Mouse (Mus musculus) heart, embryonic 15.5 days (tissue): Measurements from ENCODE around the gene Pex12. TPM values are rescaled to one million over a fixed set of nuclear protein-coding genes. Genes with fewer than 3 reads are reported as not detected.
"Not testable (repeated sequence)": the region's sequence is repeated elsewhere in the genome, so short reads cannot be mapped to it uniquely, and the experiment has no call there.

Experiments used
- ATAC-seq: fragments of 200-750 bp; cut with Nextera tagmentation; replicated peaks from 2 replicates; pipeline ENCODE4 v1.8.0; 2017; ENCODE audit warnings: low read depth, moderate TSS enrichment; ENCODE audit not compliant: insufficient number of reproducible peaks, insufficient read depth, low FRiP score
- H3K27ac ChIP-seq: fragments of 300-500 bp; sonication (generic); 2 replicates; pipeline ENCODE4 v1.5.1; 2015; ENCODE audit warnings: mild to moderate bottlenecking, inconsistent platforms
- H3K27me3 ChIP-seq: fragments of 300-500 bp; sonication (generic); 2 replicates; pipeline ENCODE4 v1.6.1; 2015; ENCODE audit warnings: inconsistent platforms
- H3K36me3 ChIP-seq: fragments of 300-500 bp; sonication (generic); 2 replicates; pipeline ENCODE4 v1.6.1; 2015; ENCODE audit warnings: mild to moderate bottlenecking, inconsistent platforms
- H3K4me1 ChIP-seq: fragments of 300-500 bp; sonication (generic); replicated peaks from 2 replicates; pipeline ENCODE4 v1.6.1; 2015; ENCODE audit warnings: inconsistent platforms
- H3K4me2 ChIP-seq: fragments of 300-500 bp; sonication (generic); 2 replicates; pipeline ENCODE4 v1.6.1; 2015; ENCODE audit warnings: inconsistent platforms, mild to moderate bottlenecking, moderate library complexity
- H3K4me3 ChIP-seq: fragments of 300-500 bp; sonication (generic); 2 replicates; pipeline ENCODE4 v1.5.1; 2015; ENCODE audit warnings: mild to moderate bottlenecking, inconsistent platforms
- H3K9ac ChIP-seq: fragments of 300-500 bp; sonication (generic); 2 replicates; pipeline ENCODE4 v1.6.1; 2015; ENCODE audit warnings: mild to moderate bottlenecking, inconsistent platforms
- H3K9me3 ChIP-seq: fragments of 300-500 bp; sonication (generic); replicated peaks from 2 replicates; pipeline ENCODE4 v1.6.1; 2016; ENCODE audit warnings: inconsistent platforms
- WGBS: fragments of 180-500 bp; shearing (Covaris S2); methylation state at CpG from one replicate; pipeline ENCODE4 v1.1.7; 2015; ENCODE audit warnings: mixed read lengths; 5-methylcytosine and 5-hydroxymethylcytosine counted together
- polyA plus RNA-seq: library from polyadenylated mRNA; unstranded; fragments of >200 nt; fragmentation: Nextera tagmentation; extraction: Ambion mirVana; gene quantifications from 2 replicates; pipeline ENCODE4 v1.2.1, GENCODE M21; 2015

The Pex12 gene
- polyA plus RNA-seq, 1 experiment from 2014 or later: 7.9 TPM

- H3K4me2 ChIP-seq, H3K9me3 ChIP-seq, H3K9ac ChIP-seq, H3K27ac ChIP-seq, ATAC-seq, H3K27me3 ChIP-seq, H3K4me1 ChIP-seq, H3K36me3 ChIP-seq, H3K4me3 ChIP-seq: not testable (repeated sequence)
- WGBS: 28% methylated on average over 5 of the region's 5 CpGs
These were observed 45.2 kb downstream of the Pex12 start for GRCm38 (mm10) chr11:83257211-83257610.

Other genes starting within 250 kb of the Pex12 start
- gene Slfn2, start 237.5 kb downstream of the Pex12 start, polyA plus RNA-seq: 4.4 and 6.9 TPM in 2 replicates
- gene Slfn1, start 185.7 kb downstream of the Pex12 start, polyA plus RNA-seq: 0.34 and 0.55 TPM in 2 replicates
- gene Slfn4, start 127.4 kb downstream of the Pex12 start, polyA plus RNA-seq: 0.08 and 0.18 TPM in 2 replicates
- 1.3 TPM in 2 replicates for gene Slfn3, start 111.3 kb downstream of the Pex12 start, polyA plus RNA-seq
- 0.20 and 0.41 TPM in 2 replicates for gene Slfn14, start 15.9 kb downstream of the Pex12 start, polyA plus RNA-seq
- gene Ap2b1, start 3.6 kb downstream of the Pex12 start, polyA plus RNA-seq: 32.1 and 39.5 TPM in 2 replicates
- gene Rasl10b, start 106.6 kb upstream of the Pex12 start, polyA plus RNA-seq: 8.1 and 9.7 TPM in 2 replicates
- gene Gas2l2, start 126.9 kb upstream of the Pex12 start, polyA plus RNA-seq: 0.11 and 0.13 TPM in 2 replicates
- 0.82 and 1.4 TPM in 2 replicates for gene 1700020L24Rik, start 135.1 kb upstream of the Pex12 start, polyA plus RNA-seq
- gene Mmp28, start 160.5 kb upstream of the Pex12 start, polyA plus RNA-seq: 3.8 and 4.0 TPM in 2 replicates
- 8.8 and 10.5 TPM in 2 replicates for gene Taf15, start 170.5 kb upstream of the Pex12 start, polyA plus RNA-seq
- gene Heatr9, start 219.6 kb upstream of the Pex12 start, polyA plus RNA-seq: 0.09 TPM in 1 of 2 replicates, not detected in the other
- gene Ccl5, start 227.9 kb upstream of the Pex12 start, polyA plus RNA-seq: 0.52 and 1.7 TPM in 2 replicates